Mouse (Mus musculus) gastrocnemius, postnatal 10 days (tissue): ENCODE results near the gene Tars2. TPM values are rescaled to one million over a fixed set of nuclear protein-coding genes. Genes with fewer than 3 reads are reported as not detected.
"Not testable (repeated sequence)": the region's sequence is repeated elsewhere in the genome, so short reads cannot be mapped to it uniquely, and the experiment has no call there.

Experiments used
- DNase-seq: peaks from one replicate; pipeline ENCODE4 v3.0.0; 2021; ENCODE audit warnings: mixed read lengths
- microRNA-seq, 2 experiments: library from miRNA; unstranded; fragments of <30 nt; microRNA quantifications; one replicate each; pipeline ENCODE4 v1.2.0; 2021
- total RNA-seq, 2 experiments: library from RNA; stranded (reverse); gene quantifications; 2 replicates each; pipeline ENCODE4 v1.2.3; 2021

The Tars2 gene
- total RNA-seq, 2 experiments from 2014 or later, result 27.7 to 29.4 TPM

GRCm38 (mm10) chr3:95696360-95696759 is 63.6 kb downstream of the Tars2 start:
- DNase-seq, result no peak

GRCm38 (mm10) chr3:95695796-95696195 is 64.2 kb downstream of the Tars2 start:
- no peak for DNase-seq

GRCm38 (mm10) chr3:95694808-95695703 is 65.0 kb downstream of the Tars2 start:
- no peak for DNase-seq

- DNase-seq, result no peak
Observed at GRCm38 (mm10) chr3:95693821-95694807, 65.9 kb downstream of the Tars2 start.

- DNase-seq, result no peak
Observed at GRCm38 (mm10) chr3:95692677-95693076, 67.3 kb downstream of the Tars2 start.

- DNase-seq, result not testable (repeated sequence)
Observed at GRCm38 (mm10) chr3:95690552-95690951, 69.5 kb downstream of the Tars2 start.

Small RNAs within 50 kb of the gene (microRNA-seq; reads per million reads assigned to microRNA genes)
- 0 reads per million in 2 experiments for gene Mir7014

Other genes with a start within 250 kb of the Tars2 start
- gene Ctss, start 233.4 kb downstream of the Tars2 start, total RNA-seq, result 1 to 10 TPM; 5.1 to 6.8 TPM
- not detected for gene Hormad1, start 200.5 kb downstream of the Tars2 start, total RNA-seq
- gene Golph3l, start 171.3 kb downstream of the Tars2 start, total RNA-seq, result 10 to 100 TPM; 14.4 to 15.5 TPM
- 10 to 100 TPM; 80.1 to 80.2 TPM for gene Ensa, start 135.2 kb downstream of the Tars2 start, total RNA-seq
- 100 to 1,000 TPM in 1 of 2 experiments, 10 to 100 TPM in 1; 96.8 to 111 TPM for gene Mcl1, start 101.4 kb downstream of the Tars2 start, total RNA-seq
- gene Adamtsl4, start 72.3 kb downstream of the Tars2 start, total RNA-seq, result 10 to 100 TPM; 23.9 to 26.3 TPM
- 10 to 100 TPM; 19.7 to 29.7 TPM for gene Ecm1, start 20.6 kb downstream of the Tars2 start, total RNA-seq
- 10 to 100 TPM; 32.2 to 41.1 TPM for gene Rprd2, start 58.7 kb upstream of the Tars2 start, total RNA-seq
- 10 to 100 TPM; 12.8 to 22.9 TPM for gene Prpf3, start 95.7 kb upstream of the Tars2 start, total RNA-seq
- 100 to 1,000 TPM; 270 to 271 TPM for gene Mrps21, start 111.3 kb upstream of the Tars2 start, total RNA-seq
- 1 to 10 TPM; 1.0 to 1.6 TPM for gene Ciart, start 122.0 kb upstream of the Tars2 start, total RNA-seq
- gene BC028528, start 131.8 kb upstream of the Tars2 start, total RNA-seq, result 10 to 100 TPM; 15.7 to 20.8 TPM
- 10 to 100 TPM; 66.1 to 72.1 TPM for gene Aph1a, start 133.8 kb upstream of the Tars2 start, total RNA-seq
- gene Car14, start 144.5 kb upstream of the Tars2 start, total RNA-seq, result 10 to 100 TPM; 49.1 to 56.9 TPM
- gene Anp32e, start 169.0 kb upstream of the Tars2 start, total RNA-seq, result 100 to 1,000 TPM in 1 of 2 experiments, 10 to 100 TPM in 1; 87.3 to 101 TPM
- gene Plekho1, start 235.8 kb upstream of the Tars2 start, total RNA-seq, result 10 to 100 TPM; 56.2 to 67.9 TPM